Mouse (Mus musculus): ENCODE results near the gene Gdpgp1. TPM values are rescaled to one million over a fixed set of nuclear protein-coding genes. Genes with fewer than 3 reads are reported as not detected.
A peak's percentile ranks its signal among the peaks of the same experiment; 100 is the strongest.

The Gdpgp1 gene
- polyA plus RNA-seq, 1 experiment from 2014 or later: 4.5 TPM

- H3K4me1 ChIP-seq (replicated peaks; ENCODE audit: control insufficient read depth, insufficient read depth, low read length): peaks cover 7% of the 10 kb centered on the region; the same call in 1 of the 2 replicates
- H3K9me3 ChIP-seq (ENCODE audit: control insufficient read depth, low read length): no peaks in the 10 kb centered on the region
- H3K9ac ChIP-seq (ENCODE audit: low read length): no peak overlapping the region
- H3K27me3 ChIP-seq (replicated peaks; ENCODE audit: control insufficient read depth, insufficient read depth, low read length): no peaks in the 10 kb centered on the region
- H3K4me3 ChIP-seq (ENCODE audit: low read depth, low read length): no peak overlapping the region
- ATAC-seq (replicated peaks; ENCODE audit: low FRiP score, low TSS enrichment, low read depth) (no peak), DNase-seq (ENCODE audit: low spot score) (no peak)
- peaks cover 51% of the 10 kb centered on the region for H3K36me3 ChIP-seq (ENCODE audit: control insufficient read depth, insufficient read depth, low read length)
- 95% methylated on average over 4 of the region's 4 CpGs for WGBS
- H3K27ac ChIP-seq (ENCODE audit: low read depth): no peak overlapping the region
- H3K4me2 ChIP-seq (ENCODE audit: low read length): no peak overlapping the region
These were observed 5.6 kb upstream of the Gdpgp1 start for GRCm38 (mm10) chr7:80227065-80227464.

DNA sequence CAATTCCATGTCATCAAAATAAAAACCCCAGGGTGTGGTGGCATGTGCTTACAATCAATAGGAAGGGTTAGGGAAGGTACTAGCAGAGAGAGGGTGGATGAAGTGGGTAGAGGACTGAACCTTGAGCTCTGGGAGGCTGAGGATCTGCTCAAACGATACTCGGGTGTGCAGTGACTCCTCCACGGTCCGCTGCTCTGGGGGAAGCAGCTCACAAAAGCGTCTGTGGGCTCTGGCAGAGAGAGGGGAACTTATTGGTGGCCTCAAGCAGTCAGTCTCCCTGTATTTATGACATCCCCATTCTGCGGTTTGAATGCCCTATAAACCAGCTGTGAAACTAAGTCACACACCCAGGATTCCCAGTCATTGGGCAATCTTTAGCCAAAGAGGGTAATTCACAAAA lies 2.5 kb upstream of the Gdpgp1 start:
- H3K4me1 ChIP-seq (replicated peaks; ENCODE audit: control insufficient read depth, insufficient read depth, low read length): peaks cover 12% of the 10 kb centered on the region; the same call in 1 of the 2 replicates
- no peak overlapping the region for H3K9ac ChIP-seq (ENCODE audit: low read length)
- WGBS: 71% methylated on average over 6 of the region's 6 CpGs
- H3K4me3 ChIP-seq (ENCODE audit: low read depth, low read length): no peak overlapping the region
- no peaks in the 10 kb centered on the region for H3K9me3 ChIP-seq (ENCODE audit: control insufficient read depth, low read length)
- peaks cover 27% of the 10 kb centered on the region for H3K36me3 ChIP-seq (ENCODE audit: control insufficient read depth, insufficient read depth, low read length)
- no peak overlapping the region for H3K27ac ChIP-seq (ENCODE audit: low read depth)
- ATAC-seq (replicated peaks; ENCODE audit: low FRiP score, low TSS enrichment, low read depth): no peak
- H3K4me2 ChIP-seq (ENCODE audit: low read length): no peak overlapping the region
- DNase-seq (ENCODE audit: low spot score): no peak
- H3K27me3 ChIP-seq (replicated peaks; ENCODE audit: control insufficient read depth, insufficient read depth, low read length): no peaks in the 10 kb centered on the region

DNA sequence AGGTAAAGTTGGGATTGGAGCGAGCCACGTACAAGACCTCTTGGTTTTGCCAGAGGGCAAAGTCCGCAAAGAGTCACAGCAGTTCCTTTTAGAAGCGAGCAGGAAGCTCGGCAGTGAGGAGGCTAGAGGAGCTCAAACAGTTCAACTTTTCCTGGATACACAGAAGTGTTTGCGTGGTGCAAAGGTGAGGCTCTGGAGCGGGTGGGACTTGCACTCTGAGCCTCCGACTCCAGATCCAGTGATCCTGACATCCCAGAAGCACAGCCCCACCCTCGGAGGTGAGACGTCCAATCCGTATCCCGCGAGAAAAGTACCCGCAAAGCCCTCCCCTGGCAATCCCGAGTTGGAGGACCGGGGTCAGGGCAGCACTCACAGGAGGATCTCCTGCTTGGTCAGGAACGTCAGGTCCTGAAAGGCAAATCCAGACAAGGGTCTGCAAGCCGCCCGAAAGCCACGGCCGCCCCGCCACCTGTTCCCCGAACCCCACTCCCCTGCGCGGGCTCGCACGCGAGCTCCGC lies 635 bp upstream of the Gdpgp1 start:
- Histone ChIP-seq H3K27ac (ENCODE audit: low read depth) (peak overlapping the region; percentile 61), H3K36me3 (ENCODE audit: control insufficient read depth, insufficient read depth, low read length) (peaks cover 11% of the 10 kb centered on the region), H3K4me1 (replicated peaks; ENCODE audit: control insufficient read depth, insufficient read depth, low read length) (peaks cover 12% of the 10 kb centered on the region; the same call in 1 of the 2 replicates), H3K9ac (ENCODE audit: low read length) (peak overlapping the region; percentile 49), H3K4me3 (ENCODE audit: low read depth, low read length) (peak overlapping the region; percentile 66), H3K27me3 (replicated peaks; ENCODE audit: control insufficient read depth, insufficient read depth, low read length) (no peaks in the 10 kb centered on the region), H3K9me3 (ENCODE audit: control insufficient read depth, low read length) (no peaks in the 10 kb centered on the region), H3K4me2 (ENCODE audit: low read length) (peak overlapping the region; percentile 85)
- peak; percentile 54 for ATAC-seq (replicated peaks; ENCODE audit: low FRiP score, low TSS enrichment, low read depth)
- DNase-seq (ENCODE audit: low spot score): no peak
- under 1% methylated on average over 29 of the region's 29 CpGs for WGBS

- H3K36me3 ChIP-seq (ENCODE audit: control insufficient read depth, insufficient read depth, low read length): peaks cover 6% of the 10 kb centered on the region
- no peak overlapping the region for H3K27ac ChIP-seq (ENCODE audit: low read depth)
- peaks cover 12% of the 10 kb centered on the region; the same call in 1 of the 2 replicates for H3K4me1 ChIP-seq (replicated peaks; ENCODE audit: control insufficient read depth, insufficient read depth, low read length)
- 0 out of 2 replicates have a peak overlapping the region, but pooled peaks have one; percentile 10 for H3K9ac ChIP-seq (ENCODE audit: low read length)
- peak overlapping the region; percentile 85 for H3K4me2 ChIP-seq (ENCODE audit: low read length)
- no peaks in the 10 kb centered on the region for H3K9me3 ChIP-seq (ENCODE audit: control insufficient read depth, low read length)
- peak overlapping the region; percentile 8; the same call in 1 of the 2 replicates for H3K4me3 ChIP-seq (ENCODE audit: low read depth, low read length)
- H3K27me3 ChIP-seq (replicated peaks; ENCODE audit: control insufficient read depth, insufficient read depth, low read length): no peaks in the 10 kb centered on the region
- DNase-seq (ENCODE audit: low spot score) (no peak), ATAC-seq (replicated peaks; ENCODE audit: low FRiP score, low TSS enrichment, low read depth) (no peak)
- WGBS: 69% methylated on average over 9 of the region's 9 CpGs
These were observed 1.1 kb downstream of the Gdpgp1 start for GRCm38 (mm10) chr7:80233799-80234198.

DNA sequence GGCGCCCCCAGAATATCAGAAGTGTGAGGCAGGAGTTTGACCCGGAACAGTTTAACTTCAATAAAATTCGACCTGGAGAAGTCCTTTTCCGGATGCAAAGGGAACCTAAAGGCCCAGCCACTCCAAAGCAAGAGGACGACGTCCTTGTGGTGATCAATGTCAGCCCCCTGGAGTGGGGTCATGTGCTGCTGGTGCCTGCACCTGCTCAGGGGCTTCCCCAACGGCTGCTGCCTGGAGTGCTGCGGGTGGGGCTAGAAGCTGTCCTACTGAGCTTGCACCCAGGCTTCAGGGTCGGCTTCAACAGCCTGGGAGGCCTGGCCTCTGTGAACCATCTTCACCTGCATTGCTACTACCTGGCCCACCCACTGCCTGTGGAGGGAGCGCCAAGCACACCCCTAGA lies 5.9 kb downstream of the Gdpgp1 start:
- Histone ChIP-seq H3K27ac (ENCODE audit: low read depth) (no peak overlapping the region), H3K4me1 (replicated peaks; ENCODE audit: control insufficient read depth, insufficient read depth, low read length) (peaks cover 7% of the 10 kb centered on the region; the same call in 1 of the 2 replicates), H3K9me3 (ENCODE audit: control insufficient read depth, low read length) (no peaks in the 10 kb centered on the region), H3K27me3 (replicated peaks; ENCODE audit: control insufficient read depth, insufficient read depth, low read length) (no peaks in the 10 kb centered on the region), H3K9ac (ENCODE audit: low read length) (no peak overlapping the region), H3K4me3 (ENCODE audit: low read depth, low read length) (no peak overlapping the region), H3K4me2 (ENCODE audit: low read length) (no peak overlapping the region), H3K36me3 (ENCODE audit: control insufficient read depth, insufficient read depth, low read length) (peaks cover 13% of the 10 kb centered on the region)
- 91% methylated on average over 10 of the region's 10 CpGs for WGBS
- no peak for ATAC-seq (replicated peaks; ENCODE audit: low FRiP score, low TSS enrichment, low read depth)
- DNase-seq (ENCODE audit: low spot score): no peak

DNA sequence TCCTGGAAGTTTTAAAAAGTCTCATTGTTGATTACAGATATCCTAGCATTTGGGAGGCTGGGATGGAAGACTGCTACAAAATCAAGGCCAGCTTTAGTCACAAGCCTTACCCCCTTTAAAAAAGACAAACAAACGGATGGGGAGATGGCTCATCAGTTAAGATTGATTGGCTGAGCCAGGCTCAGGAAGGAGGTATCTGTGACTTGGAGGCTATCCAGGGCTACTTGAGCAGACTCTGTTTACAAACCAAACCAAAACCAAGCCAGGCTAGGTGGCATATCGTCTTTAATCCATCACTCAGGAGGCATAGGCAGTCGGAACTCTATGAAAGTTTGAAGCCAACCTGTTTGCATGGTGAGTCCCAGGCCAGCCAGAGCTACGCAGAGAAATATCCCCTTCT lies 9.0 kb downstream of the Gdpgp1 start:
- H3K9ac ChIP-seq (ENCODE audit: low read length): no peak overlapping the region
- ATAC-seq (replicated peaks; ENCODE audit: low FRiP score, low TSS enrichment, low read depth) (no peak), DNase-seq (ENCODE audit: low spot score) (no peak)
- H3K9me3 ChIP-seq (ENCODE audit: control insufficient read depth, low read length): no peaks in the 10 kb centered on the region
- no peak overlapping the region for H3K4me3 ChIP-seq (ENCODE audit: low read depth, low read length)
- H3K4me2 ChIP-seq (ENCODE audit: low read length): no peak overlapping the region
- H3K27ac ChIP-seq (ENCODE audit: low read depth): 0 out of 2 replicates have a peak overlapping the region, but pooled peaks have one; percentile 4
- 59% methylated on average over 4 of the region's 4 CpGs for WGBS
- 0 out of 2 replicates have a peak, but pooled peaks cover 3% of the 10 kb centered on the region for H3K4me1 ChIP-seq (replicated peaks; ENCODE audit: control insufficient read depth, insufficient read depth, low read length)
- H3K27me3 ChIP-seq (replicated peaks; ENCODE audit: control insufficient read depth, insufficient read depth, low read length): no peaks in the 10 kb centered on the region
- peaks cover 13% of the 10 kb centered on the region for H3K36me3 ChIP-seq (ENCODE audit: control insufficient read depth, insufficient read depth, low read length)

- DNase-seq (ENCODE audit: low spot score): no peak
These were observed 12.2 kb downstream of the Gdpgp1 start for GRCm38 (mm10) chr7:80244851-80245250.

GRCm38 (mm10) chr7:80246148-80246721 lies 13.6 kb downstream of the Gdpgp1 start, which contains the start of gene Ttll13:
Gene Ttll13 (plus strand): TSS chr7:80246376.
- Histone ChIP-seq H3K9me3 (ENCODE audit: control insufficient read depth, low read length) (no peaks in the 10 kb centered on the region), H3K27me3 (replicated peaks; ENCODE audit: control insufficient read depth, insufficient read depth, low read length) (no peaks in the 10 kb centered on the region), H3K36me3 (ENCODE audit: control insufficient read depth, insufficient read depth, low read length) (no peaks in the 10 kb centered on the region), H3K9ac (ENCODE audit: low read length) (peak within 1 kb of the TSS; percentile 50), H3K27ac (ENCODE audit: low read depth) (peak within 1 kb of the TSS; percentile 65), H3K4me1 (replicated peaks; ENCODE audit: control insufficient read depth, insufficient read depth, low read length) (peaks cover 3% of the 10 kb centered on the region; the same call in 1 of the 2 replicates), H3K4me3 (ENCODE audit: low read depth, low read length) (peak within 1 kb of the TSS; percentile 52), H3K4me2 (ENCODE audit: low read length) (peak within 1 kb of the TSS; percentile 58)
- DNase-seq (ENCODE audit: low spot score) (peak; percentile 97), ATAC-seq (replicated peaks; ENCODE audit: low FRiP score, low TSS enrichment, low read depth) (peak; percentile 96)
- WGBS: under 1% methylated on average over 48 of the region's 48 CpGs

More at GRCm38 (mm10) chr7:80244851-80245250, 12.2 kb downstream of the Gdpgp1 start:
- Histone ChIP-seq H3K36me3 (ENCODE audit: control insufficient read depth, insufficient read depth, low read length) (no peaks in the 10 kb centered on the region), H3K9ac (ENCODE audit: low read length) (no peak overlapping the region), H3K4me3 (ENCODE audit: low read depth, low read length) (no peak overlapping the region), H3K9me3 (ENCODE audit: control insufficient read depth, low read length) (no peaks in the 10 kb centered on the region), H3K27ac (ENCODE audit: low read depth) (no peak overlapping the region), H3K4me1 (replicated peaks; ENCODE audit: control insufficient read depth, insufficient read depth, low read length) (peaks cover 3% of the 10 kb centered on the region; the same call in 1 of the 2 replicates), H3K27me3 (replicated peaks; ENCODE audit: control insufficient read depth, insufficient read depth, low read length) (no peaks in the 10 kb centered on the region), H3K4me2 (ENCODE audit: low read length) (no peak overlapping the region)
- no peak for ATAC-seq (replicated peaks; ENCODE audit: low FRiP score, low TSS enrichment, low read depth)
- 91% methylated on average over 4 of the region's 4 CpGs for WGBS

Measured in intestine, embryonic 14.5 days (tissue).